Mouse (Mus musculus) stomach, postnatal 0 days (tissue): ENCODE measurements at regions not wholly inside any gene's neighbourhood (a gene's known extent, or its start where the extent isn't known, plus 50 kb on each side); places are given as distances from the start of the nearest gene placed in this dataset.

Experiments
- CTCF ChIP-seq: IDR thresholded peaks from 2 replicates; pipeline ENCODE4 v1.5.1; 2016; ENCODE audit warnings: antibody characterized with exemption, low read depth, mild to moderate bottlenecking, moderate library complexity
- EP300 ChIP-seq: optimal IDR thresholded peaks from 2 replicates; pipeline ENCODE3; 2016; ENCODE audit warnings: antibody characterized with exemption

DNA sequence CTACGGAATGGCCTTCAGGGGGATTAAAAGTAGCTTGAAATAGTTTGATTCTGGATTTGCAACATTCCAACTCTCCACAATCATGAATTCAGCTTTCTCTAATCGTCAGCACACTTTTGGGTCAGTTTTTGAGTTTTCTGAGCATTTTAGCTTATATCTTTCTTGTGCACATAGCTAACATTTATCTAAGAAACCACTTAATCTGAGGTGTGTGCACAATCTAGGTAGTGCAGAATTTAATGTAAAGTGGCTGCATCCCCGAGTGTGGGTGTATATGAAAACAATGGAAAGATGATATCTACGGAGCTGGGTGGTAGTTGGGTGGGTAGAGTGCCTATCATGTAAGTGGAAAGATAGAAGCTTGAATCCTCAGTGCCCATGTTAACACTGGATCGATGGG is 570.1 kb downstream of the Adgrl2 start:
- no peak for TF ChIP-seq CTCF
- TF ChIP-seq EP300, result no peak
